Mouse (Mus musculus) bone marrow macrophage, adult 2 months (primary cell): ENCODE measurements at regions not wholly inside any gene's neighbourhood (a gene's known extent, or its start where the extent isn't known, plus 50 kb on each side); places are given as distances from the start of the nearest gene placed in this dataset.

Experiments
- H3K27ac ChIP-seq: 2 replicates; pipeline ENCODE4 v1.5.1; 2012; ENCODE audit warnings: low read depth, low read length; ENCODE audit not compliant: insufficient read depth
- H3K4me1 ChIP-seq: 2 replicates; pipeline ENCODE4 v1.6.1; 2012; ENCODE audit warnings: low read length; ENCODE audit not compliant: control insufficient read depth, insufficient read depth
- H3K4me3 ChIP-seq: 2 replicates; pipeline ENCODE4 v1.5.1; 2012; ENCODE audit warnings: mild to moderate bottlenecking, low read length, moderate library complexity; ENCODE audit not compliant: insufficient read depth
- CTCF ChIP-seq: IDR thresholded peaks from 2 replicates; pipeline ENCODE4 v1.5.1; 2012; ENCODE audit warnings: low read depth, mild to moderate bottlenecking, low read length, moderate library complexity
- POLR2A ChIP-seq: IDR thresholded peaks from 2 replicates; pipeline ENCODE4 v1.6.1; 2012; ENCODE audit warnings: mild to moderate bottlenecking, low read depth, low read length, borderline replicate concordance

DNA sequence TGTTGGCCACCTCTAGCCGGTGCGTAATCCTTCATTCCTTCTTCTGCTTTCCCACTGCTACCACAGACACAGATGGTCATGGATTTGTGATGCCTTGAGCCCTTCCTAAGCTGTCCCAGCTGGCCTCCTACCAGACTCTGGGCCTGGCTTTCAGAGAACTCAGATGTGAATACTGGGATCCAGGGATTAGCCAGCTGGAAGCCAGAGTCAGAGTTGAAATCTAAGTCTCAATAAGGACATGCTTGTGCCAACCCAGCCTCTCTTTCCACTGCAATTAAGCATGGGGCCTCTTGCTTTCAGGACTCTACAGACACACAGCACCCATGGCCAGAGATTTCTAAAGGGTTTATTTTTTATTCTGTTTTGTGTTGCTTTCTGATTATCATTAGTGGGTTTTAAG is 143.1 kb upstream of the Kcnd3 start:
- Histone ChIP-seq H3K27ac (no peak overlapping the region), H3K4me1 (no peaks in the 10 kb centered on the region), H3K4me3 (no peak overlapping the region)
- TF ChIP-seq CTCF, result no peak
- no peak for TF ChIP-seq POLR2A

DNA sequence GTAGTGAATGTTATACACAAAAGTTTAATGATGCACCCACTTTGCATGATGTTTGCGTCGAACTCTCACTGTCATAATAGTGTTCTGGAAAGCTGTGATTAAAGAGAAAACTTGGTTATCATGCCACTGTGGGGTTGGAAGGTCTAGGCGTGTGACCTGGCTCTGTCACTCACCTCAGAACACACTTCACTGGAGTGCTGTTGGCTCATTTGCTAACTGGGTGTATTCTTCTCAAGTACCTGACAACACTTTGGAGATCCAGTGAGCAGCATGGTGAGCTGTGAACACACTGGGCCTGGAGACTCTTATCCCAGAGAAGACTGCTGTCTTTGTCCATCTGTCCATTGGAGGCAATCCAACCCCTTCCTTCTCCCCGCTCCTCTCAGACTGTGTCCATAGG is 98.9 kb upstream of the Kcnd3 start:
- Histone ChIP-seq H3K4me3 (no peak overlapping the region), H3K27ac (no peak overlapping the region), H3K4me1 (no peaks in the 10 kb centered on the region)
- no peak for TF ChIP-seq CTCF
- TF ChIP-seq POLR2A, result no peak

DNA sequence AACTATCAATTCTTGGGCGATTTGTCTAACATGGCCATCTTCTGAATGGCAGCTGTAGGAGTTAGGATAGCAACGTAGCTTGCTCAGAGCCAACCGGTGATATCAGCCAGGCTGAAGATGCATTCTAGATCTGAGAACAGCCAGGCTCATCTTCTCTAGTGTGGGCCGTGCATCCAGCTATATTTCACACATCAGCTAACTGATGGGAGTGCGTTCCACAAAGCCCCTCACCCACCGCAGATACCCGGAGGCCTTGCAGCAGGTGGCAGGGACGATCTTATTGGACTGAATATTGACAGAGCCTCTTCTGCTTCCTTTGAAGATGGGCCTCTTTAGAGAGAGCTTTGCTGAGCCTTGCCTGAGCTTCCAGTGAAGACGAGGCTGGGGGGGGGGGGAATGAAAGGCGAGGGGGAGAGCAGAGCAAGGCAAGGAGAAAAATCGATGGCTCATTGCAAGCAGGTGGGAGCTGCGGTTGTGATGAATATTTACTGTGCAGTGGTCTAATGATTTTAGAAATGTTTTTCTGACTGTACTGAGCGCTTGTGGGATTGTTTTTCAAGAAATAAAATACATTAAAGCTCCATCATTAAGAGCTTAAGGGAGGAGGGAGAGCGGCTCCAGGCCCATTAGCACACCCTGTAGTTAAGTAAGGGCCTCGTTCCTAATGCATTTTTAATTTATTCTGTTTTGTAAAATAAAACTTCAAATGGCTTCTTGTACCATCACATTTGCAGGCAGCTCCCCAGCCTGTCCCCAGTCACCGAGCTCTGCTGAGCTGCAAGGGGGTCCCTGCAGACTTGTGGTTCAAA is 97.8 kb upstream of the Kcnd3 start:
- H3K4me3 ChIP-seq, result no peak overlapping the region
- no peaks in the 10 kb centered on the region for H3K4me1 ChIP-seq
- H3K27ac ChIP-seq, result no peak overlapping the region
- TF ChIP-seq POLR2A, result no peak
- no peak for TF ChIP-seq CTCF

DNA sequence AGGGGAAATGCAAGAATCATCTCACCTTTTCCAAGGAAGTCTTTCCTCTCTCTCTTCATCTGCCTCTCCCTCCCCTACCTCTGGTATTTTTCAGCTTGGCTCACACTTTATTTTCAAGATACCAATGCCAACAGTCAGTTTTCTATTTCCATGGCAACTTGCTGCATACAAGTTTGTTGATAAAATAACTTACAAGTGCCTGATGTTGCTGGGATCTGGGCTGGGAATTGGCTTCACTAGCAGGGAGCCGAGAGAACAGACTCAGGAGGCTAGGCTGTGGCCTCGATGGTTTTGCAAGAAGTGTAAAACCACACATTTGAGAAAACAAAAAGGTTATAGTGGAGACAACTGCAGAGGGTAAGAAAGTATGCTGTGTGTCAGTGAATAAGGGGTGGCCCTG is 94.6 kb upstream of the Kcnd3 start:
- no peak for TF ChIP-seq CTCF
- TF ChIP-seq POLR2A, result no peak
- Histone ChIP-seq H3K4me1 (no peaks in the 10 kb centered on the region), H3K4me3 (no peak overlapping the region), H3K27ac (no peak overlapping the region)

DNA sequence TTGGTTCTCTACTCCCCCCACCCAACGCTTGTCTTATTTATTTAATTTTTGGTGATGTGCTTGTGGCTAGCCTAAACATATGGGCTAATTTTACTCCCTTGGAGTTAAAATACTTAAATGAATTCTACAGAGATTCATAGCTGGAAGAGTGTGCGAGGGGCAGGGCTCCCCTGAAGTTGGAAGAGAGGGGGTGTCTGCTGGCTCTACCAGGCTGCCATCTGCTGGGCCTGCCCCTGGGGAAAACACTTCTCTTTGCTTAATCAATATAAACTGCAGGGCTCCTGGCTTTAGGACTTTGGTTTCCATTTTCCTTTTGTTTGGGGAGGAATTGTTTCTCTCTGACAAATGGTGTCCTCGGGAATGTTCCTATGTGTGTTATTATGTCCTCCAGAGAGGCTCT is 92.5 kb upstream of the Kcnd3 start:
- Histone ChIP-seq H3K4me3 (no peak overlapping the region), H3K27ac (no peak overlapping the region)
- no peak for TF ChIP-seq POLR2A
- TF ChIP-seq CTCF, result no peak

DNA sequence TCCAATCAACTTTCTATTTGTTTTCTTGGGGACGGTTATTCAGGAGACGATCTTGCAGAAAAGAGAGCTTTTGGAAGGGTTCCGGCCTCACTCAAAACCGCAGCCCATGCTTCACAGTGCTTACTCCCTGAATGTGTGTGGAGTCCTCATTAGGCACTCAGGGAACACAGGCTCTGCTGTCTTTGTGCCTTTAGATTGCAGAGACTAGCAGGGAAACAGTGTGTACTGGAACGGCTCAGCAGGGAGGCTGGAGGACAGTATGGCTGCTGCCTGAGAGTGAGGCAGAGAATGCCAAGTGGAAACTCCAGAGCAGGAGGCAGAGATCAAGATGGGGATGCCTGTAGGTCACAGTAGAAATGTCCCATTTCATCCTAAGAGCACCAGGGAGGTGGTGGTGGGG is 87.4 kb upstream of the Kcnd3 start:
- H3K27ac ChIP-seq, result no peak overlapping the region
- H3K4me3 ChIP-seq, result no peak overlapping the region
- H3K4me1 ChIP-seq, result no peaks in the 10 kb centered on the region
- TF ChIP-seq POLR2A, result no peak
- no peak for TF ChIP-seq CTCF

More for the DNA sequence above, 92.5 kb upstream of the Kcnd3 start:
- no peaks in the 10 kb centered on the region for H3K4me1 ChIP-seq

DNA sequence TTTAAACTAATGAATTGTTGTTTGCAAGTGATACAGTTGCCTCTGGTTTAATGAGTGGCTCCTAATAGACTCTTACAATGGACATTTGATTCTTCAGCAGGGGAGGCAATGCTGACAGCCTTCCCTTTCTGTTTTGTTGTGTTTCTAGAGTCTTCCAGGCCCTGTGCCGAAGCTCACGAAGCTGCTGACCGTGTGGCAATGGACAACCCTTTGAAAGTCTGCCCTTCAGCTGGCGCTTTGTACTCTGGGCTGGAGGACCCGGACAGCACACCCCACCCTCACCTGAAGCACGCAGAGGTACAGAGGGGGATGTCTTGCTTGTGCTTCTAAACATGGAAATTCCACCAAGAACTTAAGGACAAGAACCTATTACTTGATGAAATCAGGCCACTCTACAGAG is 85.3 kb upstream of the Kcnd3 start:
- Histone ChIP-seq H3K4me3 (no peak overlapping the region), H3K27ac (no peak overlapping the region), H3K4me1 (no peaks in the 10 kb centered on the region)
- TF ChIP-seq POLR2A, result no peak
- no peak for TF ChIP-seq CTCF

DNA sequence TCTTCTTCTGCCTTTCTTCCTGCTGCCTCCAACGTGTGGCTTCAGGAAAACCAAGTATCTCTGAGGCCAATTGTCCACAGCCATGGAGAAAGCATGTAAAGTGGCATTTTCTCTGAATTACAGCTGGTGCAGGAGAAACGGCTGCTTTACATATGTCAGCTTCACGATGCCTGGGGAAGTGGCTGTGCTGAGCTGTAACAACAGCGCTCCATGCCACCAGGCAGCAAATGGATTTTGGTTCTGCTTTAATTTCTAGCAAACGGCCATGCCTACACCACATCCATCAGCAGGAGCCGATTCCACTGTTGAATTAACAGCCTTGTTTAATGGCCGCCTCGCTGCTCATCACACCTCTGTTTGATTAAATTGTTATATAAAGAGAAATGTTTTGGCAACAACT is 84.2 kb upstream of the Kcnd3 start:
- TF ChIP-seq CTCF (no peak), POLR2A (no peak)
- Histone ChIP-seq H3K27ac (no peak overlapping the region), H3K4me3 (no peak overlapping the region), H3K4me1 (no peaks in the 10 kb centered on the region)

DNA sequence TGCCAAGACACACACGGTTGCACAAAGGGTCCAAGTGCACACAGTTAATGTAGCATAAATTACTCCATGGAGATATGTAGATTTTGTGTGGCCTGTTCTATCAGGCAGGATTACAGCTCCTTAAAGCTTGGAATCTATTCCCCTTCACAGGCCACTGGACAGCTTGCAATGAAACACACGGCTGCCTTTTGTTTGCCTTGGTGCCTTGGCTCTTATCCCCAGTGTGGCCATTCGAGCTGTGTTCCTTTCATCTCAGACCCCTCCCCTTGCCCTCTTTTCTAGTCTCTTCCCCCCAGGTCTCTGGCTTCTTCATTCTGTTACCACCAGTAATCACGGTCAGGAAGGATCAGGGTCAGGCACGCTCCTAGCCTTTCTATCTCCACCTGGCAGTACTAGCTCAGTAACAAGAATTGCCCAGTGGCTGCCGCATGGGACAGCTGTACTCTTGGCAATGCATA is 79.7 kb upstream of the Kcnd3 start:
- no peak for TF ChIP-seq POLR2A
- TF ChIP-seq CTCF, result no peak
- no peak overlapping the region for H3K4me3 ChIP-seq
- no peaks in the 10 kb centered on the region for H3K4me1 ChIP-seq
- no peak overlapping the region for H3K27ac ChIP-seq

DNA sequence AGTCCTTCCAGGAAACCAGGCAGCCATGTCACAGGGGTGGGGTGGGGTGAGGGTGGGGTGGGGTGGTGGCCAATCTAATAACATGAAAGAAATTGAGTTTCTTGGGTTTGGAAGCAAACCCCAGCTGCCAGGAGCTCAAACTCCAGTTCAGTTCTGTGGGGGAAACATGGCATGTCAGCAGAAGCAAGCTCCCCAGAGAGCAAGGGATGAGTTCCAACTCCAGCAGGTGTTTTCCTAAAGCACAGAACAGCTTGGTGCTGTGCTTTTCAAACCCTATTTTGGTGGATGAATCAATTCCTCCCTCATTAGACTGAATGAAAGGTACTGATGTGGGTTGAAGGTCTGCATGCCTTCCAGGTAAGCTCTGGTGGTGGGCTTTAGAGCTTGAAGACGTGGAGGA is 77.8 kb upstream of the Kcnd3 start:
- Histone ChIP-seq H3K4me3 (no peak overlapping the region), H3K4me1 (no peaks in the 10 kb centered on the region), H3K27ac (no peak overlapping the region)
- TF ChIP-seq POLR2A (no peak), CTCF (no peak)
